Mouse (Mus musculus): ENCODE measurements at regions not wholly inside any gene's neighbourhood (a gene's known extent, or its start where the extent isn't known, plus 50 kb on each side); places are given as distances from the start of the nearest gene placed in this dataset.

- DNase-seq = no peak
Measured at GRCm38 (mm10) chr2:169116841-169117240, 161.5 kb upstream of the Zfp64 start.

GRCm38 (mm10) chr2:169109044-169109443 is 153.7 kb upstream of the Zfp64 start:
- no peak for DNase-seq

GRCm38 (mm10) chr2:169108037-169108436 is 152.7 kb upstream of the Zfp64 start:
- DNase-seq = peak in 1 of 2 experiments; percentile 63

GRCm38 (mm10) chr2:169101506-169102261 is 146.3 kb upstream of the Zfp64 start:
- no peak for DNase-seq

- DNase-seq = no peak
Measured at GRCm38 (mm10) chr2:169100516-169100915, 145.1 kb upstream of the Zfp64 start.

GRCm38 (mm10) chr2:169099678-169100077 is 144.3 kb upstream of the Zfp64 start:
- no peak for DNase-seq

GRCm38 (mm10) chr2:169098591-169098990 is 143.2 kb upstream of the Zfp64 start:
- DNase-seq = no peak

GRCm38 (mm10) chr2:169094011-169094754 is 138.8 kb upstream of the Zfp64 start:
- DNase-seq = no peak

GRCm38 (mm10) chr2:169090256-169090655 is 134.9 kb upstream of the Zfp64 start:
- DNase-seq = no peak

- DNase-seq = peak; percentile 46 to 54
Measured at GRCm38 (mm10) chr2:169088870-169089484, 133.6 kb upstream of the Zfp64 start.

GRCm38 (mm10) chr2:169088301-169088700 is 132.9 kb upstream of the Zfp64 start:
- DNase-seq = no peak

GRCm38 (mm10) chr2:169071267-169071666 is 115.9 kb upstream of the Zfp64 start:
- DNase-seq = no peak

- DNase-seq = peak in 1 of 2 experiments; percentile 54
Measured at GRCm38 (mm10) chr2:169065166-169065698, 109.8 kb upstream of the Zfp64 start.

GRCm38 (mm10) chr2:169061520-169061919 is 106.1 kb upstream of the Zfp64 start:
- DNase-seq = peak; percentile 80 to 84

GRCm38 (mm10) chr2:169060495-169060894 is 105.1 kb upstream of the Zfp64 start:
- DNase-seq = no peak

GRCm38 (mm10) chr2:169057831-169058230 is 102.4 kb upstream of the Zfp64 start:
- DNase-seq = no peak

- no peak for DNase-seq
Measured at GRCm38 (mm10) chr2:169049947-169050346, 94.6 kb upstream of the Zfp64 start.

GRCm38 (mm10) chr2:169041748-169042147 is 86.4 kb upstream of the Zfp64 start:
- no peak for DNase-seq

GRCm38 (mm10) chr2:169037975-169038374 is 82.6 kb upstream of the Zfp64 start:
- no peak for DNase-seq

- DNase-seq = no peak
Measured at GRCm38 (mm10) chr2:169037519-169037918, 82.1 kb upstream of the Zfp64 start.

GRCm38 (mm10) chr2:169035315-169035714 is 79.9 kb upstream of the Zfp64 start:
- peak in 1 of 2 experiments; percentile 31 for DNase-seq

- DNase-seq = no peak
Measured at GRCm38 (mm10) chr2:169033997-169034396, 78.6 kb upstream of the Zfp64 start.

- DNase-seq = no peak
Measured at GRCm38 (mm10) chr2:169033181-169033580, 77.8 kb upstream of the Zfp64 start.
